Mouse (Mus musculus): ENCODE measurements at regions not wholly inside any gene's neighbourhood (a gene's known extent, or its start where the extent isn't known, plus 50 kb on each side); places are given as distances from the start of the nearest gene placed in this dataset.

DNA sequence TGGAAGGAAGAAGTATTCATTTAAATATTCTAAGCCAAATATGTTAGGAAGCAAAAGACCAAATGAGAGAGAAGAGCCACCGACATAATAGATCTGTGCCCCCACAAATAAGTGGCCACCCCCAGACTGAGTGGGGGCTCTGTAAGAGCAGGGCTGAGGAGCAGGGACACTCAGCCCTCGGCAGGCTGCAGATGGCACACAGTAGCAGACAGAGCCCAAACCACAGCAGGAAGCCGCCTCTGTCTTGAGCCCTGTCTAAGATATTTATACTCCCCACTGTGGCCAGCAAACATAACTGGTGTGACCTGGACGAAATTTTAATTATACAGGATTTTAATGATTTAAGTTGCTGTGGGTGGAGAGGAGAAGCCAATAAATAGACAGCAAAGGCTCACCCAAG, 126.4 kb upstream of the Ank start:
- TF ChIP-seq CTCF (IDR thresholded peaks at IDR 0.05; ENCODE audit: insufficient read depth, low read length) = no peak
- TF ChIP-seq POLR2A (IDR thresholded peaks at IDR 0.05; ENCODE audit: borderline replicate concordance, extremely low read depth, low read depth, low read length) = no peak
